Mouse (Mus musculus) stomach, postnatal 0 days (tissue): ENCODE measurements at regions not wholly inside any gene's neighbourhood (a gene's known extent, or its start where the extent isn't known, plus 50 kb on each side); places are given as distances from the start of the nearest gene placed in this dataset.

Source experiments
- CTCF ChIP-seq: IDR thresholded peaks from 2 replicates; pipeline ENCODE4 v1.5.1; 2016; ENCODE audit warnings: antibody characterized with exemption, low read depth, mild to moderate bottlenecking, moderate library complexity
- EP300 ChIP-seq: optimal IDR thresholded peaks from 2 replicates; pipeline ENCODE3; 2016; ENCODE audit warnings: antibody characterized with exemption

DNA sequence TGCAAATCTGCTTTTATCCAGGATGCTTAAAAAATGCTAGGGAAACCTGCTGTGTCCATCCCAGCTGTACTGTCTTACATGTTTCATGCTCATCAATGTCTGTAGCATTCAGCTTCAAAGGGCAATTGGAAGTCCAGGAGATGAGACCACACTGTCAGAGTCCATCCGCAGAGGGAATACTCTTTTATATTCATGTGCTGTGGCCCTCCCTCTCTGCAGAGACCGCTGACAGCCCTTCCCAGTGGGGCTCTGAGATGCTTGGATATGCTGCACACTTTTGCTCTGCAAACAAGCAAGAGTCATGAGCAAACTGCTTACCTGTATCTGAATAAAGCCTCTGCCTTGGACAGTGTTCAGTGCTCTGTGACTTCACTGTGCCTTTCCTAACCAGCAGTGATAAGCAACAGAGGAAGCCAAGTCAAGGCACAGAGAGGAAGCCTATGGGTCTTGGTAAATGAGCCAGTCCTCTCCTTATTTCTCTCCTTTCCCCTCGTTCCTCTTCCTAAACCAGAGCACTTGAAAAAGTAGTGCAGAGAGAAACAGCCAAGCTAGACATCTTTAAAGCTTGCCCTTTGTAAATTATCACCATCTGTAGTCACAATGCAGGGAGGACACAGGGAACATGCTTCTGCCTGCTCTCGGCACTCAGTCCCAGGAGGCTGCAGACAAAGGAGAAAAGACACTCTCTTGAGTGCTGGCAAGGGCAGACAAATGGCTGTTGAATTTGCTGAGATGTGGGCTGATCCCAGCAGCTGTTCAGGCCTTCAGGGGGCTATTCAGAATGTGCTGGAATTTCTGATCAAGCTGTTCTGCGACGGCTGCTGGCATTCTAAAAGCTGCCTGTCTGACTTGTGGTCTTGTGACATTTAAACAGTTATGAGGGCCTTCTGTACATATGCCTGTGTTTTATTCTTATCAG is 136.2 kb upstream of the Ghitm start:
- TF ChIP-seq CTCF (no peak), EP300 (no peak)
